Mouse (Mus musculus) kidney, postnatal 0 days (tissue): Measurements from ENCODE around the gene Tet3. TPM values are rescaled to one million over a fixed set of nuclear protein-coding genes. Genes with fewer than 3 reads are reported as not detected.
"Not testable (repeated sequence)": the region's sequence is repeated elsewhere in the genome, so short reads cannot be mapped to it uniquely, and the experiment has no call there.

ENCODE experiments used
- ATAC-seq: fragments of 200-750 bp; cut with Nextera tagmentation; replicated peaks from 2 replicates; pipeline ENCODE4 v1.8.0; 2017; ENCODE audit warnings: low read depth, moderate number of reproducible peaks, moderate TSS enrichment, moderate library complexity; ENCODE audit not compliant: low FRiP score
- DNase-seq: peaks from one replicate; pipeline ENCODE4 v3.0.0-alpha.2; 2016; ENCODE audit warnings: low spot score
- H3K27ac ChIP-seq: fragments of 300-500 bp; sonication (generic); 2 replicates; pipeline ENCODE4 v1.5.1; 2014; ENCODE audit warnings: mild to moderate bottlenecking
- H3K27me3 ChIP-seq: fragments of 300-500 bp; sonication (generic); 2 replicates; pipeline ENCODE4 v1.6.1; 2014; ENCODE audit warnings: low read length, mixed read lengths; ENCODE audit not compliant: insufficient read depth
- H3K36me3 ChIP-seq: fragments of 300-500 bp; sonication (generic); 2 replicates; pipeline ENCODE4 v1.6.1; 2014; ENCODE audit warnings: low read length, mixed read lengths; ENCODE audit not compliant: insufficient read depth
- H3K4me1 ChIP-seq: fragments of 300-500 bp; sonication (generic); replicated peaks from 2 replicates; pipeline ENCODE4 v1.6.1; 2014; ENCODE audit warnings: antibody characterized with exemption, low read length, mixed read lengths; ENCODE audit not compliant: insufficient read depth
- H3K4me2 ChIP-seq: fragments of 300-500 bp; sonication (generic); 2 replicates; pipeline ENCODE4 v1.6.1; 2014; ENCODE audit warnings: mild to moderate bottlenecking, low read length, moderate library complexity, mixed read lengths
- H3K4me3 ChIP-seq: fragments of 300-500 bp; sonication (generic); replicated peaks from 2 replicates; pipeline ENCODE4 v1.5.1; 2014; ENCODE audit warnings: low read depth, low read length
- H3K9ac ChIP-seq: fragments of 300-500 bp; sonication (generic); 2 replicates; pipeline ENCODE4 v1.6.1; 2014; ENCODE audit warnings: low read depth, low read length
- H3K9me3 ChIP-seq: fragments of 300-500 bp; sonication (generic); replicated peaks from 2 replicates; pipeline ENCODE4 v1.6.1; 2016; ENCODE audit warnings: low read length, inconsistent platforms, mixed read lengths
- CTCF ChIP-seq: IDR thresholded peaks from 2 replicates; pipeline ENCODE4 v1.5.1; 2016; ENCODE audit warnings: antibody characterized with exemption, low read depth, mild to moderate bottlenecking, moderate library complexity
- WGBS: fragments of 180-500 bp; shearing (Covaris S2); extraction: QIAGEN DNeasy Blood & Tissue Kit; methylation state at CpG from one replicate; pipeline ENCODE4 v1.1.7; 2014; 5-methylcytosine and 5-hydroxymethylcytosine counted together
- polyA plus RNA-seq: library from polyadenylated mRNA; unstranded; fragments of >200 nt; fragmentation: Nextera tagmentation; extraction: Ambion mirVana; gene quantifications from 2 replicates; pipeline ENCODE4 v1.2.1, GENCODE M21; 2015

Tet3 gene
- polyA plus RNA-seq, 1 experiment from 2014 or later: 32.3 TPM

DNA sequence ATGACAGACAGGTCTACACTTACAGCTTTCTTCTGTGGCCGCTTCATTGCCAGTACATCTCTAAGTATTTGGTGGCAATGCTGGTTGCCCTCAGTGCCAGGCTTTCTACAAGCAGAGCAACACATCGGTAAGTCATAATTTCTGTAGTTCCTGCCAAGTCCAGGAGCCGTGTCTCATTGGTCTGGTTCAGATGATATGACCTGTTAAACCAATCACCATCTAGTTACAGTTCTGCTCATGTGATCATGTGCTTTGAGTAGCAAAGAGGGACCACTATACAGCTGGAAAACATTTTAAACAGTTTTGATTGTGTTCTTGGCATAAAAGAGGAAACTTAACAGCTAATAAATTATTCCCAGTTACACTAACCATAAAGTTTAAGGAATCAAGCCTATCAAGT is 111.0 kb downstream of the Tet3 start:
- Histone ChIP-seq H3K9me3 (no peaks in the 10 kb centered on the region), H3K9ac (no peak overlapping the region), H3K27me3 (no peaks in the 10 kb centered on the region), H3K4me2 (no peak overlapping the region), H3K4me1 (peaks cover 6% of the 10 kb centered on the region), H3K4me3 (no peak overlapping the region), H3K27ac (no peak overlapping the region), H3K36me3 (peaks cover 3% of the 10 kb centered on the region; the same call in 1 of the 2 replicates)
- no peak for DNase-seq
- TF ChIP-seq CTCF: no peak
- WGBS: 91% methylated on average over 3 of the region's 3 CpGs
- ATAC-seq: no peak

DNA sequence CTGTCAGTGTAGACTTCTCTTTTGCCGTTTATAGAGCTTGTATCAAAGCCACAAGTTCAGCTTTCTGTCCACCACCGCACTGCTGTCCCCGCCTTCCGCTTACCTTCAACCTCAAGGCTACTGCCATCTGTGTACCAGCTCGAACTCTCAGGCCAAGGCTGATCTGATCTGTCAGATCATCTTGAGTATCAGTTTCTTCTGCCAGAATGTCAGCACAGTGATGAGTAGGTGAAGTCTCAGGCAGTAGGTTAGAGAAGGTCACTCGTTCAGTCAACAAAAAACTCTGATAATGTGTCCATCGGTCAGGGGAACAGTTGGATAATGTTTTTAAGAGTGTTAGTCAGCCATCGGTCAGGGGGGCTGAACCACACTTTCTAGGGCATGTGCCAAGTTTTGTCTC is 113.6 kb downstream of the Tet3 start:
- H3K9ac ChIP-seq, H3K27ac ChIP-seq, ATAC-seq, DNase-seq, H3K4me1 ChIP-seq, H3K27me3 ChIP-seq, H3K4me3 ChIP-seq, H3K4me2 ChIP-seq, H3K9me3 ChIP-seq: not testable (repeated sequence)
- H3K36me3 ChIP-seq: peaks cover 24% of the 10 kb centered on the region; the same call in 1 of the 2 replicates
- WGBS: 86% methylated on average over 8 of the region's 8 CpGs

DNA sequence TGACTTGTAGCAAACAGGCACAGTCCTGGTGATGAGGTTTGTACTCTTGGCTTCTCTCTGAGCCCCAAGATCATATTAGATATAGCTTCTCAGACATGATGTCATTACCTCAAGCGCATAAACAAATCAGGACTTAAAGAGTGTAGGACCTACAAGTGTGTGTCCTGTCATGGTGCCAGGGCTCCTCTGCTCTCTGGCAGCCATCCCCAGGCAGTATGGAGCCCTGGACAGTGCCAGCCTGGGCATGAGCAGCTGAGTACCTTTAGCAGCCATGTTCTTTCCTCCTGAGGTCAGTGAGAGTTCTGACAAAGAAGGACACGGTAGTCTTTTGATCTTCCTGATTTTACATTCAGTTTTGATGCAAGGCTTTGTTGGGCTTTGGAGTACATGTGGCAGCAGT is 115.9 kb downstream of the Tet3 start:
- 93% methylated on average over 2 of the region's 2 CpGs for WGBS
- Histone ChIP-seq H3K4me2 (no peak overlapping the region), H3K9ac (no peak overlapping the region), H3K27me3 (no peaks in the 10 kb centered on the region), H3K36me3 (peaks cover 44% of the 10 kb centered on the region; the same call in 1 of the 2 replicates), H3K4me3 (no peak overlapping the region), H3K9me3 (no peaks in the 10 kb centered on the region), H3K27ac (no peak overlapping the region), H3K4me1 (no peaks in the 10 kb centered on the region)
- TF ChIP-seq CTCF: no peak
- DNase-seq (no peak), ATAC-seq (no peak)

DNA sequence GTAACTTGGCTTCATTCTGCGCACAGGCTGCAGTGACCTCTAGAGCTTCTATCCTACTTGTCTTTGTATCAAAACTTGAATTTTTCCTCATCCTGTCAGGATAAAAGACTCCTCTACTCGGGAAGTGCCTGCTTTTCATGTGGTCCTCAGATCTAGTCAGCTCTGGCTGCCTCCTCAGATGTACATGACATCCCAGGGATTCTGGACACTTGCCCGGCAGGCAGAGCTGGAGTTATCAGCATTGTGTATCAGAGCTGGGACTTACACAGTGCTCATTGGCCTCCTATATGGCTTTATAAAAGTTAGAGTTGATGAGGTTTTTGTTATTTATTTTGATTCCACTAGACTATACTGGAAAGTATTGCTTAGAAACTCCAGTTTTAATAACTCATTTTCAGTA is 117.5 kb downstream of the Tet3 start:
- H3K4me3 ChIP-seq: no peak overlapping the region
- DNase-seq (no peak), ATAC-seq (no peak)
- H3K4me1 ChIP-seq: no peaks in the 10 kb centered on the region
- H3K27ac ChIP-seq: no peak overlapping the region
- peaks cover 48% of the 10 kb centered on the region; the same call in 1 of the 2 replicates for H3K36me3 ChIP-seq
- H3K27me3 ChIP-seq: no peaks in the 10 kb centered on the region
- TF ChIP-seq CTCF: no peak
- H3K9me3 ChIP-seq: no peaks in the 10 kb centered on the region
- no peak overlapping the region for H3K9ac ChIP-seq
- WGBS: 82% methylated on average over 3 of the region's 3 CpGs
- no peak overlapping the region for H3K4me2 ChIP-seq

DNA sequence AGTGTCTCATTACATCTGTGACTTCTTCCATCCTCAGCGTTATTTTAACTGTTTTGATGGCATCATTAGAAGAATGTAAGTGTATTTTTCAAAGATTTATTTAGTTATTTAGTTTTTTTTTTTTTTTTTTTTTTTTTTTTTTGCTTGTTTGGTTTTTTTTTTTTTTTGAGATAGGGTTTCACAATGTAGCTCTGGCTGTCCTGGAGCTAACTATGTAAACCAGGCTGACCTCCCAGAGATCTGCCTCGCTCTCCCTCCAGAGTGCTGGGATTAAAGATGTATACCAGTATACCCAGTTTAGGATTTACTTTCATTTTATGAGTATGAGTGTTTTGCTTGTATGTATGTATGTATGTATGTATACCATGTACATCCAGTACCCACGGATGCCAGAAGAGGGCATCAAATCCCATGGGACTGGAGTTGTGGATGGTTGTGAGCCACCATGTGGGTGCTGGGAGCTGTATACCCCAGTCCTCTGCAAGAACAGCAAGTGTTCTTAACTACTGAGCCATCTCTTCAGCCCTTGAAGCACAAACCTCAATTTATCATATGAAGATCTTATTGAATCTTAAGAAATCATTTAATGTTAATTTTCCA is 131.2 kb downstream of the Tet3 start:
- Histone ChIP-seq H3K4me1 (peaks cover 8% of the 10 kb centered on the region; the same call in 1 of the 2 replicates), H3K4me2 (no peak overlapping the region), H3K4me3 (no peak overlapping the region), H3K36me3 (peaks cover 26% of the 10 kb centered on the region), H3K9ac (no peak overlapping the region), H3K27ac (no peak overlapping the region), H3K9me3 (no peaks in the 10 kb centered on the region), H3K27me3 (no peaks in the 10 kb centered on the region)
- peak; percentile 31 for TF ChIP-seq CTCF
- no peak for DNase-seq
- WGBS: 88% methylated on average over 3 of the region's 3 CpGs
- no peak for ATAC-seq

DNA sequence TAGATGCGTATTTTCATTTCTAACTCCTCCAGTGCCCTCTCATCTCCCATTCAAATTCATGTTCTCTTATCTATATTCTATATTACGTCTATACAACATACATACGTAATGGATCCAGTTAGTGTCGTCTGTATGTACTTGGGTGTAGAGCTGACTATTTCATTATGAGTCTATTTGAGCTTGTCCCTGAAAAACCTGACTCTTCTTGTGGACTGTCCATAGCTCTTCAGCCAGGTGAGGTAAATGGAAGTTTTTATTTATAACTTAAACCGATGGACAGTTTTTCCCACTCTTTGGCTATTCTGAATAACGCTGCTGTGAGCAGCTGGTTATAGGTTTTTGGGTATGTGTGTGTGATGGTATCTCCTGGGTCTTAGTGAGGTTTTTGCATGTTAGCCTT is 132.1 kb downstream of the Tet3 start:
- 53% methylated on average over 6 of the region's 6 CpGs for WGBS
- Histone ChIP-seq H3K4me3 (peak overlapping the region; percentile 88), H3K27me3 (no peaks in the 10 kb centered on the region), H3K4me1 (peaks cover 8% of the 10 kb centered on the region; the same call in 1 of the 2 replicates), H3K4me2 (peak overlapping the region; percentile 57), H3K36me3 (peaks cover 20% of the 10 kb centered on the region), H3K27ac (no peak overlapping the region), H3K9ac (no peak overlapping the region; the same call in none of the 2 replicates), H3K9me3 (no peaks in the 10 kb centered on the region)
- DNase-seq (no peak), ATAC-seq (no peak)
- TF ChIP-seq CTCF: no peak

DNA sequence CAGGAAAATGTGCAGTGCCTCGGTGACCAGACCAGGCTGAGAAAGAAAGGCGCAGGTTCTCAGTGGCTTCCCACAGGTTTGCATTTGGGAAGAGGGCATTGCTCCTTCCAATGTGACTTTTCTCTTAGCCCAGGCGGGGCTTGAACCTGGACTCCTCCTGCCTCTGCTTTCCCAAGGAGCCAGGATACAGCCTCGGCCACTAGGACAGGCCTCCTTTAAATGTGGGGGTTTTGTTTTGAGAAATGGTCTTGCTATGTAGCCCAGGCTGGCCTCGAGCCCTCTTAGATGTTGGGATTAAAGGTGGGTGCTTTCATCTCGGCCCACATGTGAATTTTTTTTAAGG is 132.5 kb downstream of the Tet3 start:
- Histone ChIP-seq H3K27ac (peak overlapping the region; percentile 95), H3K9ac (peak overlapping the region; percentile 90), H3K9me3 (no peaks in the 10 kb centered on the region), H3K4me1 (peaks cover 8% of the 10 kb centered on the region; the same call in 1 of the 2 replicates), H3K4me2 (peak overlapping the region; percentile 57), H3K27me3 (no peaks in the 10 kb centered on the region), H3K36me3 (peaks cover 18% of the 10 kb centered on the region), H3K4me3 (peak overlapping the region; percentile 88)
- ATAC-seq: no peak
- TF ChIP-seq CTCF: no peak
- DNase-seq: no peak
- WGBS: 4% methylated on average over 6 of the region's 6 CpGs
